Comparison of ENCODE assay signal across 15 mouse cellular contexts in the genomic region with DNA sequence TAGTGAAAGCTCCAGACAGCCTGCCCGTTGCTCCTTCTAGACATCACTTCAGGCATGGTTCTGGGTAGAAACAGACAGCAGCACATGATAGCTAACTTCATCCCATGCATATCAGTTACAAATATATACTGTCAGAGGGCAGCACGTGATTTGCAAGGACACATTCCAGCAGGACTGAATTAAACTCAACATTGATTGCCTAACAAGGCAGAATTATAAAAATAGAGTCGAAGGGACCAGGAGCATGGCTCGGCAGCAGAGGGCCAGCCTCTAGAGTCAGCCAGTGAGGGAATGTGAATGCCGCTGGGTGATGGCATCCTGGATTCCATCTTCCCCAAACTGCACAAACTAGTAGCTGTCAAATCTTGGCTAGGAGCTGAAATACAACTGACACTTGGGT.
"Had no signal": no experiment of that assay in that cellular context is flagged by ENCODE, and none has a peak within 500 bp of the region (broad histone marks: within the 10 kb centered on the region; RNA-seq: fewer than 3 reads in every experiment).

No protein-coding gene starts in this region.

- DNase-seq: kidney, postnatal 25 days; layer of hippocampus, adult 9-11 months; liver, postnatal 0 days; lung, embryonic 14.5 days; midbrain, embryonic 14.5 days; thymus, adult 18-20 months; thymus, postnatal 36 days had no signal

- ATAC-seq: liver, postnatal 0 days; lung, postnatal 0 days had no signal

- H3K9me3 ChIP-seq: limb, embryonic 12.5 days; limb, embryonic 15.5 days had no signal

- H3K27me3 ChIP-seq: limb, embryonic 12.5 days; limb, embryonic 15.5 days had no signal

- H3K4me1 ChIP-seq: limb, embryonic 12.5 days; limb, embryonic 15.5 days had no signal

- H3K4me3 ChIP-seq: layer of hippocampus, adult 2 months; limb, embryonic 12.5 days; limb, embryonic 15.5 days had no signal

- H3K4me2 ChIP-seq: limb, embryonic 12.5 days; limb, embryonic 15.5 days; liver, embryonic 11.5 days; lung, embryonic 14.5 days had no signal

- H3K36me3 ChIP-seq: limb, embryonic 12.5 days; limb, embryonic 15.5 days had no signal

- H3K9ac ChIP-seq: limb, embryonic 12.5 days; limb, embryonic 15.5 days; liver, embryonic 14.5 days; liver, postnatal 0 days; lung, embryonic 14.5 days had no signal

- H3K27ac ChIP-seq: kidney, postnatal 0 days; layer of hippocampus, adult 2 months; limb, embryonic 12.5 days; limb, embryonic 15.5 days; liver, embryonic 14.5 days; macrophage had no signal
